Mouse (Mus musculus): ENCODE measurements around the gene Hist1h3d. TPM values are rescaled to one million over a fixed set of nuclear protein-coding genes. Genes with fewer than 3 reads are reported as not detected.

Gene Hist1h3d
- polyA plus RNA-seq, 2 experiments, result 7.2 to 20.4 TPM

- Histone ChIP-seq H3K4me2 (ENCODE audit: low read depth) (no peak overlapping the region; the same call in 1 of the 2 replicates), H3K36me3 (replicated peaks; ENCODE audit: control insufficient read depth, insufficient read depth, low read depth) (no peaks in the 10 kb centered on the region), H3K27me3 (ENCODE audit: control insufficient read depth, insufficient read depth, low read length) (no peaks in the 10 kb centered on the region), H3K9ac (replicated peaks) (peak overlapping the region; percentile 49), H3K4me1 (replicated peaks; ENCODE audit: control insufficient read depth in 2 of 2, insufficient read depth in 2 of 2, low read length in 1 of 2) (peaks cover 43 to 46% of the 10 kb centered on the region in 2 experiments), H3K9me3 (ENCODE audit: control insufficient read depth, low read length) (no peaks in the 10 kb centered on the region), H3K4me3 (ENCODE audit: insufficient read depth in 1 of 2, low read depth in 2 of 2, low read length in 2 of 2) (no peak overlapping the region), H3K27ac (peak overlapping the region; percentile 78)
- DNase-seq (ENCODE audit: low read depth in 3 of 3, low spot score in 3 of 3) (no peak), ATAC-seq (ENCODE audit: insufficient read depth) (no peak)
- TF ChIP-seq CTCF (IDR thresholded peaks at IDR 0.05; ENCODE audit: low read depth), result no peak
- 71% methylated on average over 7 of the region's 7 CpGs for WGBS (ENCODE audit: insufficient replicate concordance)
Observed at GRCm38 (mm10) chr13:23592614-23593013, 17.1 kb downstream of the Hist1h3d start.

DNA sequence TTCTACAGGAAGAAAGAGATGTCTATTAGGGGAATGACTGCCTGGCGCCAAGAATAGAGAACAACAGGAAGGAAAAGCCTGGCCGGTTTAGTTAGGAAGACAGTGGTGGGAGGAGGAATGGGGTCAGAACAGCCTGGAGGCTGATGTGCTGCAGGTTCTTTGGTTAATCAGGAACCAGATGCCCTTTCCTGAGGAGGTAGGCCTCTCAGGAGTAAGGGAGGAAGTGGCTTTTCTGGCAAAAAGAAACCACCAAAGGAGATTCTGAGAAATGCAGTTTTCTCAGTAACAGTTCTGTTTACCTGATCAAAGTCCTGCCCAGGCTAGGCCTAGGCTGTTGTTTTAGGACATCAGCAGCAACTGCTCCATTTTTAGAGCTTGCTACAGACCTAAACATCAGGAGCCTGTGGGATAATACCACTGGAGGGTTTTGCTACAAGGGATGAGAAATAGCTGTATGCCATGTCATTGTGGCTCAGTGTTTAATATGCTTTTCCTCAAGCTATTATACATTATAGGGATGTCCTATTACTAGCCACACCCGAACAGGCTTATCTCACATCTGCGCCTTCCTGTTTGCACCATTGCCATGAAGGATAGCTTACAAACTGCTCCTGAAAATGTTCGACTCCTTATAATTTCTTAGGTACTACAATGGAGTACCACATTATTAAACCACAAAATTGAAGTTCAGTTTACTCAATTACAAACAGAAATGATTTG is 17.6 kb downstream of the Hist1h3d start:
- Histone ChIP-seq H3K4me1 (replicated peaks; ENCODE audit: control insufficient read depth in 2 of 2, insufficient read depth in 2 of 2, low read length in 1 of 2) (peaks cover 44 to 48% of the 10 kb centered on the region in 2 experiments), H3K27me3 (ENCODE audit: control insufficient read depth, insufficient read depth, low read length) (no peaks in the 10 kb centered on the region), H3K9me3 (ENCODE audit: control insufficient read depth, low read length) (no peaks in the 10 kb centered on the region), H3K9ac (replicated peaks) (peak overlapping the region; percentile 49), H3K36me3 (replicated peaks; ENCODE audit: control insufficient read depth, insufficient read depth, low read depth) (no peaks in the 10 kb centered on the region), H3K27ac (peak overlapping the region; percentile 78), H3K4me3 (ENCODE audit: insufficient read depth in 1 of 2, low read depth in 2 of 2, low read length in 2 of 2) (no peak overlapping the region), H3K4me2 (ENCODE audit: low read depth) (peak overlapping the region; percentile 29)
- TF ChIP-seq CTCF (IDR thresholded peaks at IDR 0.05; ENCODE audit: low read depth), result no peak
- no peak for TF ChIP-seq EP300 (IDR thresholded peaks at IDR 0.05; ENCODE audit: low read depth)
- no peak for DNase-seq (ENCODE audit: low read depth in 3 of 3, low spot score in 3 of 3)
- no peak for ATAC-seq (ENCODE audit: insufficient read depth)
- 8% methylated on average over 5 of the region's 5 CpGs for WGBS (ENCODE audit: insufficient replicate concordance)

DNA sequence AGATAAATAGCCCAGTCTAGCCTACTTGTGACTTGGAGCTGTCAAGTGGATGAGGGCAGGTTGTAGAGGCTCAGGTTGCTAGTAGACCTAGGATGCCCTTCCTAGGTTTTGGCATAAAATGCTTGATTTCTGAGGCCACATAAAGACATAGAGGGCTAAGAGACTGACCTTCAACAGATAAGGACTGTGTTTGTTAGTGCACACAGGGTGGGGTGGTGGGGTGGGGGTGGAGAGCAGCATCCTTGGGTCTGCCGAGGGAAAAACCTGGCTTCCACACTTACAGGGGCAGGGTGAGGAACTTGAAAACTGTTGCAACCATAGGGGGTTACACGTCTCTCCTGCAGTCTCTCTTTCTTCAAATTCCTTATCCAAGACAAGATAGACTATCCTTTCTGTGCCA is 19.6 kb downstream of the Hist1h3d start:
- Histone ChIP-seq H3K27me3 (ENCODE audit: control insufficient read depth, insufficient read depth, low read length) (no peaks in the 10 kb centered on the region), H3K9me3 (ENCODE audit: control insufficient read depth, low read length) (no peaks in the 10 kb centered on the region), H3K4me2 (ENCODE audit: low read depth) (peak overlapping the region; percentile 63), H3K9ac (replicated peaks) (peak overlapping the region; percentile 76), H3K36me3 (replicated peaks; ENCODE audit: control insufficient read depth, insufficient read depth, low read depth) (no peaks in the 10 kb centered on the region), H3K27ac (peak overlapping the region; percentile 97), H3K4me3 (ENCODE audit: insufficient read depth in 1 of 2, low read depth in 2 of 2, low read length in 2 of 2) (no peak overlapping the region; a peak in 1 of 4 replicates), H3K4me1 (replicated peaks; ENCODE audit: control insufficient read depth in 2 of 2, insufficient read depth in 2 of 2, low read length in 1 of 2) (peaks cover 44 to 48% of the 10 kb centered on the region in 2 experiments)
- WGBS (ENCODE audit: insufficient replicate concordance), result 14% methylated on average over 2 of the region's 2 CpGs
- peak; percentile 27; the same call in 1 of the 2 replicates for ATAC-seq (ENCODE audit: insufficient read depth)
- TF ChIP-seq EP300 (IDR thresholded peaks at IDR 0.05; ENCODE audit: low read depth), result no peak
- no peak for TF ChIP-seq CTCF (IDR thresholded peaks at IDR 0.05; ENCODE audit: low read depth)
- no peak for DNase-seq (ENCODE audit: low read depth in 3 of 3, low spot score in 3 of 3)

- peak overlapping the region in 1 of 2 experiments; percentile 10; a peak in 1 of 4 replicates for H3K4me3 ChIP-seq (ENCODE audit: insufficient read depth in 1 of 2, low read depth in 2 of 2, low read length in 2 of 2)
Observed at GRCm38 (mm10) chr13:23595622-23596372, 20.2 kb downstream of the Hist1h3d start.

GRCm38 (mm10) chr13:23597957-23598356 is 22.4 kb downstream of the Hist1h3d start:
- no peak for ATAC-seq (ENCODE audit: insufficient read depth)
- H3K4me1 ChIP-seq (replicated peaks; ENCODE audit: control insufficient read depth in 2 of 2, insufficient read depth in 2 of 2, low read length in 1 of 2), result peaks cover 38 to 44% of the 10 kb centered on the region in 2 experiments
- peak overlapping the region; percentile 65 for H3K27ac ChIP-seq
- H3K4me2 ChIP-seq (ENCODE audit: low read depth), result peak overlapping the region; percentile 18; the same call in 1 of the 2 replicates
- H3K4me3 ChIP-seq (ENCODE audit: insufficient read depth in 1 of 2, low read depth in 2 of 2, low read length in 2 of 2), result no peak overlapping the region
- no peaks in the 10 kb centered on the region for H3K9me3 ChIP-seq (ENCODE audit: control insufficient read depth, low read length)
- TF ChIP-seq EP300 (IDR thresholded peaks at IDR 0.05; ENCODE audit: low read depth) (peak; percentile 67), CTCF (IDR thresholded peaks at IDR 0.05; ENCODE audit: low read depth) (peak; percentile 83)
- DNase-seq (ENCODE audit: low read depth in 3 of 3, low spot score in 3 of 3), result peak in 1 of 3 experiments; percentile 75
- 6% methylated on average over 9 of the region's 9 CpGs for WGBS (ENCODE audit: insufficient replicate concordance)
- H3K9ac ChIP-seq (replicated peaks), result peak overlapping the region; percentile 16; the same call in 1 of the 2 replicates
- no peaks in the 10 kb centered on the region for H3K36me3 ChIP-seq (replicated peaks; ENCODE audit: control insufficient read depth, insufficient read depth, low read depth)
- no peaks in the 10 kb centered on the region for H3K27me3 ChIP-seq (ENCODE audit: control insufficient read depth, insufficient read depth, low read length)

More at GRCm38 (mm10) chr13:23595622-23596372, 20.2 kb downstream of the Hist1h3d start:
- Histone ChIP-seq H3K36me3 (replicated peaks; ENCODE audit: control insufficient read depth, insufficient read depth, low read depth) (no peaks in the 10 kb centered on the region), H3K27ac (peak overlapping the region; percentile 97), H3K9ac (replicated peaks) (peak overlapping the region; percentile 76), H3K9me3 (ENCODE audit: control insufficient read depth, low read length) (no peaks in the 10 kb centered on the region), H3K27me3 (ENCODE audit: control insufficient read depth, insufficient read depth, low read length) (no peaks in the 10 kb centered on the region), H3K4me2 (ENCODE audit: low read depth) (peak overlapping the region; percentile 63), H3K4me1 (replicated peaks; ENCODE audit: control insufficient read depth in 2 of 2, insufficient read depth in 2 of 2, low read length in 1 of 2) (peaks cover 44 to 48% of the 10 kb centered on the region in 2 experiments)
- DNase-seq (ENCODE audit: low read depth in 3 of 3, low spot score in 3 of 3), result peak in 2 of 3 experiments; percentile 70 to 74
- 29% methylated on average over 7 of the region's 7 CpGs for WGBS (ENCODE audit: insufficient replicate concordance)
- peak; percentile 94 for ATAC-seq (ENCODE audit: insufficient read depth)
- TF ChIP-seq CTCF (IDR thresholded peaks at IDR 0.05; ENCODE audit: low read depth) (no peak), EP300 (IDR thresholded peaks at IDR 0.05; ENCODE audit: low read depth) (peak; percentile 87)

Measured in liver, embryonic 14.5 days (tissue).